In genomic region chr7:83482671-83483304, GRCm38 (mm10) we compare ENCODE assay signal across 15 mouse cellular contexts.
DNase-seq lines count a peak whose midpoint lies in the region; ATAC-seq and TF ChIP-seq lines count a peak whose summit lies in the region.
"Had no signal": no experiment of that assay in that cellular context is flagged by ENCODE, and none has a peak within 500 bp of the region (broad histone marks: within the 10 kb centered on the region; RNA-seq: fewer than 3 reads in every experiment).

No protein-coding gene starts in this region.

- no peaks in the 10 kb centered on the region for H3K9me3 ChIP-seq in heart, embryonic 10.5 days
- H3K9me3 ChIP-seq in lung, postnatal 0 days (ENCODE audit: low read length) = no peaks in the 10 kb centered on the region
- H3K9me3 ChIP-seq in intestine, embryonic 16.5 days (ENCODE audit: control insufficient read depth, low read length) = no peaks in the 10 kb centered on the region
- H3K9me3 ChIP-seq in forebrain, embryonic 12.5 days = no peaks in the 10 kb centered on the region
- H3K9me3 ChIP-seq: hindbrain, embryonic 12.5 days; neural tube, embryonic 15.5 days had no signal

- no peak overlapping the region for H3K4me3 ChIP-seq in heart, embryonic 10.5 days
- no peak overlapping the region for H3K4me3 ChIP-seq in lung, postnatal 0 days (ENCODE audit: low read depth, low read length)
- H3K4me3 ChIP-seq in intestine, embryonic 16.5 days (ENCODE audit: low read length) = no peak overlapping the region
- no peak overlapping the region for H3K4me3 ChIP-seq in forebrain, embryonic 12.5 days (replicated peaks)
- H3K4me3 ChIP-seq: hindbrain, embryonic 12.5 days; neural tube, embryonic 15.5 days had no signal

- no peak overlapping the region for H3K9ac ChIP-seq in lung, postnatal 0 days (replicated peaks; ENCODE audit: low read depth)
- H3K9ac ChIP-seq in intestine, embryonic 16.5 days (ENCODE audit: low read depth, low read length) = no peak overlapping the region
- no peak overlapping the region for H3K9ac ChIP-seq in forebrain, embryonic 12.5 days
- H3K9ac ChIP-seq: forebrain, postnatal 0 days; hindbrain, embryonic 12.5 days; lung, embryonic 14.5 days; neural tube, embryonic 15.5 days had no signal

- no peaks in the 10 kb centered on the region for H3K27me3 ChIP-seq in heart, embryonic 10.5 days (ENCODE audit: insufficient read depth, poor library complexity, severe bottlenecking)
- no peaks in the 10 kb centered on the region for H3K27me3 ChIP-seq in lung, postnatal 0 days (replicated peaks; ENCODE audit: insufficient read depth, low read length)
- no peaks in the 10 kb centered on the region for H3K27me3 ChIP-seq in intestine, embryonic 16.5 days (replicated peaks; ENCODE audit: control insufficient read depth, insufficient read depth, low read length)
- no peaks in the 10 kb centered on the region for H3K27me3 ChIP-seq in forebrain, embryonic 12.5 days
- H3K27me3 ChIP-seq: hindbrain, embryonic 12.5 days; neural tube, embryonic 15.5 days had no signal

- ATAC-seq in lung, postnatal 0 days = no peak
- peak; percentile 64; the same call in 1 of the 2 replicates for ATAC-seq in intestine, embryonic 16.5 days
- peak; percentile 96 for ATAC-seq in megakaryocyte progenitor cell, adult 5-6 weeks (replicated peaks; ENCODE audit: poor library complexity)
- no peak for ATAC-seq in forebrain, embryonic 12.5 days (ENCODE audit: low FRiP score)
- ATAC-seq: forebrain, postnatal 0 days had no signal

- no peaks in the 10 kb centered on the region for H3K36me3 ChIP-seq in heart, embryonic 10.5 days
- no peaks in the 10 kb centered on the region for H3K36me3 ChIP-seq in lung, postnatal 0 days (ENCODE audit: insufficient read depth, low read length)
- H3K36me3 ChIP-seq in intestine, embryonic 16.5 days (ENCODE audit: control insufficient read depth, insufficient read depth, low read length) = no peaks in the 10 kb centered on the region
- no peaks in the 10 kb centered on the region for H3K36me3 ChIP-seq in forebrain, embryonic 12.5 days (replicated peaks)
- H3K36me3 ChIP-seq: hindbrain, embryonic 12.5 days; neural tube, embryonic 15.5 days had no signal

- TF ChIP-seq CTCF in lung, postnatal 0 days (IDR thresholded peaks at IDR 0.05) = no peak

- peak; percentile 83 for DNase-seq in heart, adult 11 months
- DNase-seq in heart, embryonic 10.5 days (ENCODE audit: low spot score) = no peak
- peak; percentile 9 for DNase-seq in lung, postnatal 0 days (ENCODE audit: low spot score)
- no peak for DNase-seq in lung, postnatal 4 days
- DNase-seq in layer of hippocampus, adult 8-10 months (ENCODE audit: low spot score in 2 of 2) = no peak
- DNase-seq: adrenal gland, postnatal 10 days; forebrain, postnatal 0 days; gastrocnemius, postnatal 10 days; layer of hippocampus, postnatal 36 days; lung, embryonic 14.5 days had no signal

- no peak overlapping the region for H3K27ac ChIP-seq in heart, embryonic 10.5 days
- no peak overlapping the region for H3K27ac ChIP-seq in lung, postnatal 0 days (ENCODE audit: low read length)
- H3K27ac ChIP-seq in intestine, embryonic 16.5 days (ENCODE audit: low read length) = no peak overlapping the region
- no peak overlapping the region for H3K27ac ChIP-seq in forebrain, embryonic 12.5 days
- H3K27ac ChIP-seq: hindbrain, embryonic 12.5 days; neural tube, embryonic 15.5 days had no signal

- H3K4me2 ChIP-seq in lung, postnatal 0 days (replicated peaks; ENCODE audit: low read depth, low read length) = no peak overlapping the region
- H3K4me2 ChIP-seq in intestine, embryonic 16.5 days (ENCODE audit: low read depth, low read length) = no peak overlapping the region
- no peak overlapping the region for H3K4me2 ChIP-seq in forebrain, embryonic 12.5 days
- H3K4me2 ChIP-seq: hindbrain, embryonic 12.5 days; lung, embryonic 14.5 days; neural tube, embryonic 15.5 days had no signal

- TF ChIP-seq EP300 in lung, postnatal 0 days (IDR thresholded peaks at IDR 0.05) = no peak

- H3K4me1 ChIP-seq in heart, embryonic 10.5 days = no peaks in the 10 kb centered on the region
- no peaks in the 10 kb centered on the region; the same call in 1 of the 2 replicates for H3K4me1 ChIP-seq in lung, postnatal 0 days (ENCODE audit: insufficient read depth, low read depth, low read length)
- H3K4me1 ChIP-seq in intestine, embryonic 16.5 days (ENCODE audit: control insufficient read depth, insufficient read depth, low read length) = peaks cover 24% of the 10 kb centered on the region
- H3K4me1 ChIP-seq in forebrain, embryonic 12.5 days = peaks cover 3% of the 10 kb centered on the region; the same call in 1 of the 2 replicates

- 70% methylated on average over 7 of the region's 7 CpGs for WGBS in heart, embryonic 10.5 days
- 55% methylated on average over 7 of the region's 7 CpGs for WGBS in lung, postnatal 0 days
- 50% methylated on average over 7 of the region's 7 CpGs for WGBS in intestine, embryonic 16.5 days
- 73% methylated on average over 7 of the region's 7 CpGs for WGBS in forebrain, embryonic 12.5 days

Comparison
In these comparisons a context has a peak if more than half of its experiments do, and no peak if none do; other contexts are left out.
1. DNase-seq: peak in heart, adult 11 months (single experiment) and lung, postnatal 0 days (single experiment); none in heart, embryonic 10.5 days (single experiment), lung, postnatal 4 days (0 of 2) and layer of hippocampus, adult 8-10 months (0 of 2).
2. ATAC-seq: peak in intestine, embryonic 16.5 days (single experiment) and megakaryocyte progenitor cell, adult 5-6 weeks (single experiment); none in lung, postnatal 0 days (single experiment) and forebrain, embryonic 12.5 days (single experiment).